Mouse (Mus musculus) cerebellum, adult 2 months (tissue): Measurements from ENCODE around the gene Tmem9b.

Experiments used
- CTCF ChIP-seq: fragments of 200-500 bp; IDR thresholded peaks from 2 replicates; pipeline ENCODE4 v1.5.1; 2011; ENCODE audit warnings: low read depth, mild to moderate bottlenecking, control low read depth, low read length, moderate library complexity, borderline replicate concordance; ENCODE audit not compliant: insufficient read depth
- POLR2A ChIP-seq: fragments of 200-500 bp; IDR thresholded peaks from 2 replicates; pipeline ENCODE4 v1.6.1; 2011; ENCODE audit warnings: low read length, control low read depth, borderline replicate concordance; ENCODE audit not compliant: insufficient read depth

- TF ChIP-seq CTCF = no peak
- TF ChIP-seq POLR2A = no peak
Observed at GRCm38 (mm10) chr7:109690101-109690500, 62.6 kb downstream of the Tmem9b start.
